Mouse (Mus musculus): ENCODE data around the gene Gm49510. TPM values are rescaled to one million over a fixed set of nuclear protein-coding genes. Genes with fewer than 3 reads are reported as not detected.
A peak's percentile ranks its signal among the peaks of the same experiment; 100 is the strongest.

The Gm49510 gene
- polyA plus RNA-seq, 1 experiment from 2014 or later, result 0.28 TPM

DNA sequence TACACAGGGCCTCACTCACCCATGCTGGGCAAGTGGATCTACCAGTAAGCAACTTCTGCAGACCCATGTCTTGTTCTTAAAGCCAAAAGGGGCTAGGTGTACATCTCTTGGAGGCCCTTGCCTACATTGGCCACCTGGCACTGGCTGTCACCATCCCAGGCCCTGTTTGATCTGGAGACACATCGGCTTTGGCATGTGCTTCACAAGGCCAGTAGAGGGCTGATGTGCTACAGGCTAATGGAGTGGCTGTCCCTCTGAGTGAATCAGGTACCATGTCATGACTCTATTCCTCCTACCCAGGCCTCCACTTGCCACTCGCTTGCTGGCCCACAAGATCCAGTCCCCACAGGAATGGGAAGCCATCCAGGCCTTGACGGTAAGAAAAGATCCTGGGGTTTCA, 17.6 kb upstream of the Gm49510 start:
- ATAC-seq (ENCODE audit: low FRiP score, low read depth), result no peak
- no peak overlapping the region for H3K4me3 ChIP-seq
- peaks cover 57% of the 10 kb centered on the region for H3K36me3 ChIP-seq
- H3K9me3 ChIP-seq, result no peaks in the 10 kb centered on the region
- no peak overlapping the region for H3K27ac ChIP-seq
- no peaks in the 10 kb centered on the region for H3K27me3 ChIP-seq (replicated peaks)
- peaks cover 13% of the 10 kb centered on the region for H3K4me1 ChIP-seq
- no peak overlapping the region for H3K4me2 ChIP-seq (replicated peaks)
- no peak overlapping the region for H3K9ac ChIP-seq
- WGBS, result 89% methylated on average over 3 of the region's 3 CpGs

DNA sequence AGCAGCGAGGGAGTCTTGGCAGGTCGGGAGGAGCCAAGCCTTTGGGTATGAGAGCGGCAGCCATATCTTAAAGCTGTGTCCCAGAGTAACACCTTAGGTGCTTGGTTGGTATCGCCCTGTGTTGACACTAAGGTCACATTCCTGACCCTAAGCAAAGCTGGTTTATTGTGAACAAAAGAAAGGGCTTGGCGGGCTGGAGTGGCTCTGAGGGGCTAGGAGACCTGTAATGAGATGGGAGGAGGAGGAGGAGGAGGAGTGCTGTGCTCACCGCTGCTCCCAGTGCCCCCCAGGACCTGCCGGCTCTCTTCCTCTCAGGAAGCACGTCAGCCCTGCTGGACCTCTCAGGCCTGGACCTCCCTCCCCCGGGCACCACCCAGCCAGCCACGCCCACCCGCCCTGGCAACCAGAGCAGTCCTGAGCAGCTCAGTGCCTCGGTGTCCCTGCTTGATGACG, 10.0 kb upstream of the Gm49510 start:
- peaks cover 13% of the 10 kb centered on the region for H3K4me1 ChIP-seq
- H3K27me3 ChIP-seq (replicated peaks), result no peaks in the 10 kb centered on the region
- no peak overlapping the region for H3K27ac ChIP-seq
- no peak overlapping the region for H3K4me3 ChIP-seq
- H3K9ac ChIP-seq, result no peak overlapping the region
- H3K4me2 ChIP-seq (replicated peaks), result no peak overlapping the region
- WGBS, result 41% methylated on average over 13 of the region's 13 CpGs
- H3K36me3 ChIP-seq, result peaks cover 89% of the 10 kb centered on the region
- H3K9me3 ChIP-seq, result no peaks in the 10 kb centered on the region
- ATAC-seq (ENCODE audit: low FRiP score, low read depth), result no peak

DNA sequence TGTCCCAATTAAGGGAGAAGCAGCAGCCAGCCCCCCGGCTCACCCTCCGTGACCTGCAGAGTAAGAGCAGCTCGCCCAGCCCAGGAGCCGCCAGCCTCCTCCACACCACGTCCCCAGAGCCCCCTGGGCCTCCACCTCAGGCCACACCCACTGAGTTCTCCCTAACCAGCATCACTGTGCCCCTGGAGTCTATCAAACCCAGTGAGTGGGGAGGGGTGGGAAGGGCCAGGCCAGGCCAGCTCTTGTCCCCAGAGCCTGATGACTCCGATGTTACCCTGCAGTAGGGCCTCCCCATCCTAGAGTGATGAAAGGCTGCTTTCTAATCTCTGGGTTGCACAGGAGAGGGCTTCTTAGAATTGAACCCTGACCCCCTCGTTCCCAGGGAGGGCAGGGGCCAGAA, 7.0 kb upstream of the Gm49510 start:
- Histone ChIP-seq H3K9ac (no peak overlapping the region), H3K4me1 (peaks cover 21% of the 10 kb centered on the region), H3K27me3 (replicated peaks) (no peaks in the 10 kb centered on the region), H3K9me3 (no peaks in the 10 kb centered on the region), H3K4me2 (replicated peaks) (no peak overlapping the region), H3K36me3 (peaks cover 63% of the 10 kb centered on the region), H3K27ac (no peak overlapping the region), H3K4me3 (no peak overlapping the region)
- ATAC-seq (ENCODE audit: low FRiP score, low read depth), result no peak
- WGBS, result 76% methylated on average over 7 of the region's 7 CpGs

DNA sequence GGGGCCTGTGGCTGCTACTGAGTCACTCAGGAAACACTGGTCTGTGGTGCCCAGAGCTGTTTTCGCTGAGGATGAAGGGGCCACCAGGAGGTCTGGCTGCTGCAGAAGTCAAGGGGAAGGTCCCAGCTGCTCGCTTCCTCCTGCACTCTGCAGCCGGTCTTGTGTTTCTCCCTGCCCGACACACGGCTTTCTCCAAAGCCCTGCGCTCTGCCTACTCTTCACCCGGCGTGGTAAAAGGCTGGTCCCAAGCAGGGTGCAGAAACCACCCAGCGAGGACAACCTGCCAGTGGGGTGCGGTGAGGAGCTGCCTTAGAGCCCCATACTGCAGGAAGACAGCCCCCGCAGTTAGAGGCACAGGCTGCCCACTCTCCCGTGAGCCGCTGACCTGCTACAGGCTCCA, 4.7 kb upstream of the Gm49510 start:
- Histone ChIP-seq H3K27ac (no peak overlapping the region), H3K36me3 (peaks cover 42% of the 10 kb centered on the region), H3K4me2 (replicated peaks) (no peak overlapping the region), H3K4me3 (no peak overlapping the region), H3K9ac (no peak overlapping the region), H3K9me3 (no peaks in the 10 kb centered on the region), H3K4me1 (peaks cover 24% of the 10 kb centered on the region), H3K27me3 (replicated peaks) (peaks cover 5% of the 10 kb centered on the region)
- no peak for ATAC-seq (ENCODE audit: low FRiP score, low read depth)
- WGBS, result 83% methylated on average over 13 of the region's 13 CpGs

DNA sequence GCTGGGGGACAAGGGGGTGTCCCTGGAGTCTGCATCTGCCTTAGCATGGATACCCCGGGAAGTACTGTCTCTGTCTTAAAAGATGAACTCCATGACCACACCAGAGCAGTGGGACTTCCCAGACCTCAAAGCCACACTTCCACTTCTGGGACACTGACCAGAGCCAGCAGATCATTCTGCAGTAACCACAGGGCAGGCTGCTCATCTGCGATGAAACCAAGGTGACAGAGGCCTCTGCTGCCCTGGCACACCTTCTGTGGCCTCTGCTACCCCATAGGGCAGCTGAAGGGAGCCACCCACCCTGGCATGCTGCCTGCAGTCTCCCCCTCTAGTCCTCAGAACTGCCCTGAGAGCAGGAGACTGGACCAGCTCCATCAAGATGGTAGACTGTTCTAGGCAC, 3.7 kb upstream of the Gm49510 start:
- Histone ChIP-seq H3K4me1 (peaks cover 34% of the 10 kb centered on the region), H3K36me3 (peaks cover 37% of the 10 kb centered on the region), H3K4me3 (no peak overlapping the region), H3K9ac (no peak overlapping the region), H3K27ac (no peak overlapping the region), H3K9me3 (no peaks in the 10 kb centered on the region), H3K4me2 (replicated peaks) (no peak overlapping the region), H3K27me3 (replicated peaks) (peaks cover 14% of the 10 kb centered on the region)
- no peak for ATAC-seq (ENCODE audit: low FRiP score, low read depth)
- WGBS, result 88% methylated on average over 2 of the region's 2 CpGs

DNA sequence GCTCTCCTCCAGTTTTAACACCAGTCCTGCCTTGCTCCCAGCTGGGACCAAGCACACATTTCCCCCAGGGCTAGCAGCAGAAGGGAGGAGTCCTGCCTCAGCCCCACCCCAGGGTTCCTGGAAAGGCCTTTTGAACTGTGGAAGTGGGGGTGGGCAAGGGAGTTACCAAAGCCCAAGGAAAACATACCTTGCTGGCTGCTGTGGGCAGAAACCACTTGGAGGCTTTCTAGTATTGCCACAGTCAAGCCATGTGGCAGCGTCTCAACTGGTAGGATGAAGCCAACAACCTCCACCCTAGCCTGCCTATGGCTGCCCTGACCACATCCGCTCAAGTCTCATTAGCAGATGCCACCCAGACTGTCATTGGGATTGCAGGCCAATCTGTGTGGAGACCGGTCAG, 3.3 kb upstream of the Gm49510 start:
- Histone ChIP-seq H3K36me3 (peaks cover 33% of the 10 kb centered on the region), H3K4me3 (no peak overlapping the region), H3K27me3 (replicated peaks) (peaks cover 18% of the 10 kb centered on the region), H3K27ac (no peak overlapping the region), H3K4me1 (peaks cover 37% of the 10 kb centered on the region), H3K9me3 (no peaks in the 10 kb centered on the region), H3K4me2 (replicated peaks) (no peak overlapping the region), H3K9ac (no peak overlapping the region)
- no peak for ATAC-seq (ENCODE audit: low FRiP score, low read depth)
- 76% methylated on average over 3 of the region's 3 CpGs for WGBS

DNA sequence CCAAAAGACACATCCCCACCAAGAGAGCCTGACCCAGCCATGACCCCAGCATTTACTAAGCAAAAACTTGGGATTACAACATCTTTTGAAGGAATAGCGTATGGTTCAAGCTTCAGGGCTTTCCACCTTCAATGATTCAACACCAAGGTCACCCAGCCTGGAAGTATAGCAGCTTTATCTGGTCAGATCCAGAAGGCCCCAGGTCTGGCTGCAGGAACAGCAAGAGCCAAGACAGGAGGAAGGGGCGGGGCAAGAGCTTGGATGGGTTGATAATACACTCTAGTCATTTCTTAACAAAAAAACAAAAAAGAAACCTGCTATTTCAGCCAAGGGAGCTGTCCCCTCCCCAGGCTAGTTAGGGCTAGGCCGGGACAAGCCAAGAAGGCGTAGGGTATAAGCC, 2.0 kb upstream of the Gm49510 start:
- ATAC-seq (ENCODE audit: low FRiP score, low read depth), result no peak
- Histone ChIP-seq H3K27ac (no peak overlapping the region), H3K4me2 (replicated peaks) (no peak overlapping the region), H3K27me3 (replicated peaks) (peaks cover 22% of the 10 kb centered on the region), H3K36me3 (peaks cover 19% of the 10 kb centered on the region), H3K9me3 (no peaks in the 10 kb centered on the region), H3K4me3 (no peak overlapping the region), H3K4me1 (peaks cover 37% of the 10 kb centered on the region), H3K9ac (no peak overlapping the region)
- WGBS, result 94% methylated on average over 4 of the region's 4 CpGs

DNA sequence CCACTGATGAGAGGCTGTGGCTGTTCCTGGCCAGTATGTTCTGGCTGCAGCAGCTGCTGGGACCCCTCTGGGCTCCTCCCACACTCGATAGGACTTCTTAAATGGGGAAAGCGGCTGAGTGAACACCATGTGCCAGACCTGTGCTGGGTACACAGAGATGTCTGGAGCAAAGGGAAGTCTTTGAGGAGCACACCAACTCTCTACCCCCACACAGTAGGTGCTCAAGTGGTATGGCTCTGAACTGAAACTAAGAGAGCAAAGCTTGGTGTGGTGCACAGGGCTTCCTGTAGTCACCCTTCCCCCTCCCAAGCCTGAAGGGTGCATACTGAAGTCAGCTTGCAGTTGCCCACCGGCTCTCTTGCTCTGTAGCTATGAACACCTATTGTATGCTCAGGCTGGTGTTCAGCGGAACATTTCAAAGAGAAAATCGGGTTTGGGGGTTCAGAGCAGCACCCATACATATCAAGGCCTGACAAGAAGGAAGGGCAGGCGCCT, 913 bp upstream of the Gm49510 start:
- no peak overlapping the region for H3K27ac ChIP-seq
- peaks cover 11% of the 10 kb centered on the region for H3K36me3 ChIP-seq
- H3K9ac ChIP-seq, result no peak overlapping the region
- 58% methylated on average over 6 of the region's 6 CpGs for WGBS
- H3K4me1 ChIP-seq, result peaks cover 36% of the 10 kb centered on the region
- no peak overlapping the region for H3K4me3 ChIP-seq
- peak overlapping the region; percentile 94; the same call in 1 of the 2 replicates for H3K4me2 ChIP-seq (replicated peaks)
- ATAC-seq (ENCODE audit: low FRiP score, low read depth), result no peak
- H3K27me3 ChIP-seq (replicated peaks), result peaks cover 22% of the 10 kb centered on the region
- no peaks in the 10 kb centered on the region for H3K9me3 ChIP-seq

DNA sequence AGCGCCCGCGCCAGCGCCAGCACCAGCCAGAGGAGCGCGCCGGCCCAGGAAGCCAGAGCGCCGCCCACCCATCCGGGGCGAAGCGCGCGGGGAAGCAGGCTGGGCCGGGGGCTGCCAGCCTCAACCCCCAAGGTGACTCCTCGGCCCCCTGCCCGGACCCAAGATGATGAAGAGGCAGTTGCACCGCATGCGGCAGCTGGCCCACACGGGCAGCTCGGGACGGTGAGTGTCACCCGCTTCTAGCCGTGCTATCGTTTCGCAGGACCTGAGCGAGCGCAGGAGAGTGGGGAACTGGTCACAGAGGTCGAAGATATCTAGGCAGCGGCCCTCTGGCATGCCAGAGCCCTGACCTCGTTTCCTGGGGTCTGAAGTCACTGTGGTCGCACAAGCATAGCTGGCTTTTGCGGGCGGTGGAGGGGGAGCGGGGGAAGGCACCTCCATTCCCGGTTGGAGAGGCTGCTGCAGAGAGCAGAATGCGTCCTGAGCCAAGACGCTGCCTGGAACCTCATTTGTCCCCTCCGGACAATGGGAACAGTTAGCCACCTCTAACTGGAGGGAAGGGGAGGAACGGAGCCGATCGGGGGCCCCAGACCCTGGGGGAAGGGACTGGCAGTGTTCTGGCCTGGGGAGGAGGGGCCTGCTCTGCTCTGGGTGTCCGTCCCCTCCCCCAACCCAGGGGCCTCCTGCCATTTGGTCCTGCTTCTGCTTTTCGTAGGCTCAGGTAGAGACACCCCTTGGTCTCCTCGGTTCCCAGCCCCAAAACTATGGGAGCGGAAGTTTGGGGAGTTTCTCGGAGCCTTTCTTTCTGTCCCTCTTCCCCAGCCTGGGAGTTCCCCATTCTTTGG, 495 bp downstream of the Gm49510 start, which contains the start of gene Sh3bp1:
Sh3bp1 (plus strand) TSS at position 29 of the 845 bp plus-strand sequence.
- Histone ChIP-seq H3K27me3 (replicated peaks) (peaks cover 22% of the 10 kb centered on the region), H3K27ac (no peak within 1 kb of the TSS), H3K36me3 (no peaks in the 10 kb centered on the region; the same call in 1 of the 2 replicates), H3K9ac (peak within 1 kb of the TSS; percentile 62), H3K4me2 (replicated peaks) (peak within 1 kb of the TSS; percentile 94), H3K4me3 (peak within 1 kb of the TSS; percentile 51), H3K9me3 (no peaks in the 10 kb centered on the region), H3K4me1 (peaks cover 23% of the 10 kb centered on the region; the same call in 1 of the 2 replicates)
- WGBS, result 1% methylated on average over 47 of the region's 47 CpGs
- ATAC-seq (ENCODE audit: low FRiP score, low read depth), result peak; percentile 35; the same call in 1 of the 2 replicates

DNA sequence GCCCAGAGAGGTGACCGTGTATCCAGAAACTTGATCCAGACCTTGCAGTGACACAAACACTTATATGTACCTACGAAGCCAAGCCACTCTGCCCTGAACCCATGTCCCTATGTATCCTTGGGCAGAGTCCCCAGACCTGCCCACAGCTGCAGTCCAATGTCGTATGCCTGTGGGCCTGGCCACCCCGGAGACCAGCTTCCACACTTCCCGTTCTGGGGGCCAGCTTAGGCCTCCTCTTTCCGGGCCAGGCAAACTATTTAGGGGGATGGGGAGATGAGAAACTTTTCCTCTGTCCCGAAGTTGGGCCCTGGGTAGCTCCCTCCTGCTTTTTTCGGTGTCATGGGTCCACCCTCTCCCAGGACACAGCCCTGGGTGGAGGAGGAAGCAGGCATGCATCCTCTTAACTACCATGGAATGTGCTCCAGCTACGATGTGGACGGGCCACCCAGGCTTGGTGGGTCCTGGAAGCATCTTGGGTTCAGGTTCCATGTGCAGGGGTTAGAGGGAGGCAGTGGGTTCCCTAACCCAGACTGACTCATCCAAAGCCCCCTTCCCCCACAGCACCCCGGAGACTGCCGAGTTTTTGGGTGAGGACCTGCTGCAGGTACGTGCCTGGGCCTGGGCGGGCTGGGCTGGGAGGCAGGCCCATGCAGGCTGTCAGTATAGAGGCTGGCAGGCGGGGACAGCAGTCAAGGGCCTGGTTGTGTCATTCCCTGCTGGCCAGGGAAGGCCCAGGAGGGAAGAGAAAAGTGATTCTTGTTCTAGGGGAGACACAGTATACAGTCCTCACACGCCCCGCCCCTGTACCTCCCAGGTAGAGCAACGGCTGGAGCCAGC, 1.3 kb downstream of the Gm49510 start:
- Histone ChIP-seq H3K36me3 (no peaks in the 10 kb centered on the region), H3K4me2 (replicated peaks) (peak overlapping the region; percentile 94), H3K4me3 (peak overlapping the region; percentile 51), H3K27ac (no peak overlapping the region), H3K9ac (peak overlapping the region; percentile 62; the same call in 1 of the 2 replicates), H3K4me1 (peaks cover 23% of the 10 kb centered on the region; the same call in 1 of the 2 replicates), H3K9me3 (no peaks in the 10 kb centered on the region), H3K27me3 (replicated peaks) (peaks cover 22% of the 10 kb centered on the region)
- 18% methylated on average over 18 of the region's 18 CpGs for WGBS
- no peak for ATAC-seq (ENCODE audit: low FRiP score, low read depth)

DNA sequence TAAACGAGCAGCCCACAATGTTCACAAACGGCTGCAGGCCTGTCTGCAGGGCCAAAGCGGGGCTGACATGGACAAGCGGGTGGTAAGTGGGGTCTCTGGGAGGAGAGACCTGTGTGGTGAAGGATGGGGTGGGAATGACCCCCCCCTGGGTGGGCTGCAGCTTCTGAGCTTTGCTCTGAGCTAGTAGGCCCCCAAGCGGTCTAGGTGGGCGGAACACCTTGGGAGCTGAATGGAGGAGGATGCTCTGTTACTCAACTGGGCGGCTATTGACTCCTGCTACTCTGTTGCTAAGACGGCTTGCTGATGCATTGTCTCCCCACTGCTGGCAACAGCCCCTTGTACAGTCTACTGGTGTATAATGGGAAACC, 1.9 kb downstream of the Gm49510 start:
- Histone ChIP-seq H3K4me1 (peaks cover 20% of the 10 kb centered on the region; the same call in 1 of the 2 replicates), H3K27ac (no peak overlapping the region), H3K9me3 (no peaks in the 10 kb centered on the region), H3K4me3 (no peak overlapping the region), H3K4me2 (replicated peaks) (peak overlapping the region; percentile 94), H3K36me3 (no peaks in the 10 kb centered on the region), H3K27me3 (replicated peaks) (peaks cover 22% of the 10 kb centered on the region), H3K9ac (no peak overlapping the region)
- WGBS, result 35% methylated on average over 8 of the region's 8 CpGs
- no peak for ATAC-seq (ENCODE audit: low FRiP score, low read depth)

DNA sequence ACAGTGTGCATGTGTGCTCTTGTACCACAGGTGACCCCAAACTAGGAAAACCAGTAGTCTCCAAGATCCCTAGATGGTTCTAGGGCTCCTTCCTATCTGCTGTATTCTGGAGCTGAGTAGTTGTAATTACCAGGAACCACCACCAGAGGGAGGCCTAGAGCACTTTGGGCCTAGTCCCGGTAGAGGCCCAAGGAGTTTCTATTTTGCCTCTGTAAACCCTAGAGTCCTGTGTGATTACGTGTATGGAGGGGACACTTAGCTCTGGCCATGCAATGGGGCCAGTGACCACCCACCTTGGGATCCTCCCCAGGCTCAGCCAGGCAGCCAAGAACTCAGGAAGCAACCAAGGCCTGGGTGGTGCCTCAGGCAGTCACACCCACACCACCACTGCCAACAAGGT, 3.8 kb downstream of the Gm49510 start:
- Histone ChIP-seq H3K36me3 (no peaks in the 10 kb centered on the region), H3K9ac (no peak overlapping the region), H3K4me1 (peaks cover 20% of the 10 kb centered on the region; the same call in 1 of the 2 replicates), H3K9me3 (no peaks in the 10 kb centered on the region), H3K4me2 (replicated peaks) (no peak overlapping the region), H3K27ac (no peak overlapping the region), H3K4me3 (no peak overlapping the region), H3K27me3 (replicated peaks) (peaks cover 22% of the 10 kb centered on the region)
- 0 out of 2 replicates have a peak, but pooled peaks have one; percentile 11 for ATAC-seq (ENCODE audit: low FRiP score, low read depth)
- 4% methylated on average over 2 of the region's 2 CpGs for WGBS
